Mouse (Mus musculus): ENCODE measurements around the gene Naga.

DNA sequence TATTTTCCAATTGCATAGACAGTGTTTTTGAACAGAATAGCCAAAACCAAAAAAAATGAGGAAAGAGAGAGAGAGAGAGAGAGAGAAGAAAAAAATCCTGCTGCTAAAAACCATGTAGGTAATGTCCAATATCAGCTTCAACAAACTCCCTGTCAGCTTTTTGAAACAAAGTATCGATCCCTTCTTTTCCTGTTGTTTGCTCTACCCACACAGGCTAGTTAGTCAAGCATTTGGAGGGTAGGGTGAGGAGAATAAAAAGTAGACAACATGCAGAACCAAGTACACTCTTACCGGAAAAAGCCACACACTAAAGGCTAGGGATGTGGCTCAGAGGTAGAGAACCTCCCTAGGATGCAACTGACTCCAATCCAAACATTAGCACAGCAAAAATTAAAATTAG, 47.0 kb upstream of the Naga start:
- TF ChIP-seq POLR2A (IDR thresholded peaks at IDR 0.05; ENCODE audit: insufficient read depth, low read depth, low read length): no peak
- TF ChIP-seq CTCF (IDR thresholded peaks at IDR 0.05; ENCODE audit: insufficient read depth, low read depth, low read length): no peak

Measured in olfactory bulb, adult 2 months (tissue).